Mouse (Mus musculus) hindbrain, postnatal 0 days (tissue): ENCODE results near the gene A930004D18Rik. TPM values are rescaled to one million over a fixed set of nuclear protein-coding genes. Genes with fewer than 3 reads are reported as not detected.

ENCODE experiments used
- ATAC-seq: fragments of 200-750 bp; cut with Nextera tagmentation; 2 replicates; pipeline ENCODE4 v1.8.0; 2017; ENCODE audit warnings: mild to moderate bottlenecking, moderate TSS enrichment, moderate library complexity
- DNase-seq: peaks from one replicate; pipeline ENCODE4 v3.0.0-alpha.2; 2015; ENCODE audit warnings: low spot score
- H3K27ac ChIP-seq: fragments of 300-500 bp; sonication (generic); 2 replicates; pipeline ENCODE4 v1.5.1; 2014; ENCODE audit warnings: mild to moderate bottlenecking
- H3K27me3 ChIP-seq: fragments of 300-500 bp; sonication (generic); 2 replicates; pipeline ENCODE4 v1.6.1; 2014; ENCODE audit warnings: low read length, mixed read lengths; ENCODE audit not compliant: insufficient read depth
- H3K36me3 ChIP-seq: fragments of 300-500 bp; sonication (generic); 2 replicates; pipeline ENCODE4 v1.6.1; 2014; ENCODE audit warnings: low read length, mixed read lengths; ENCODE audit not compliant: insufficient read depth
- H3K4me1 ChIP-seq: fragments of 300-500 bp; sonication (generic); 2 replicates; pipeline ENCODE4 v1.6.1; 2014; ENCODE audit warnings: antibody characterized with exemption, low read length, mixed read lengths; ENCODE audit not compliant: insufficient read depth
- H3K4me2 ChIP-seq: fragments of 300-500 bp; sonication (generic); 2 replicates; pipeline ENCODE4 v1.6.1; 2014; ENCODE audit warnings: low read depth, mild to moderate bottlenecking, low read length, moderate library complexity, mixed read lengths
- H3K4me3 ChIP-seq: fragments of 300-500 bp; sonication (generic); 2 replicates; pipeline ENCODE4 v1.5.1; 2014; ENCODE audit warnings: low read length
- H3K9ac ChIP-seq: fragments of 300-500 bp; sonication (generic); replicated peaks from 2 replicates; pipeline ENCODE4 v1.6.1; 2014; ENCODE audit warnings: mild to moderate bottlenecking, low read length, moderate library complexity, mixed read lengths
- H3K9me3 ChIP-seq: fragments of 300-500 bp; sonication (generic); 2 replicates; pipeline ENCODE4 v1.6.1; 2016; ENCODE audit warnings: low read length, mixed read lengths
- CTCF ChIP-seq: IDR thresholded peaks from 2 replicates; pipeline ENCODE4 v1.5.1; 2016; ENCODE audit warnings: antibody characterized with exemption, control low read depth, low read depth
- WGBS: fragments of 180-500 bp; shearing (Covaris S2); extraction: QIAGEN DNeasy Blood & Tissue Kit; methylation state at CpG from one replicate; pipeline ENCODE4 v1.1.7; 2014; 5-methylcytosine and 5-hydroxymethylcytosine counted together
- polyA plus RNA-seq: library from polyadenylated mRNA; unstranded; fragments of >200 nt; fragmentation: Nextera tagmentation; extraction: Ambion mirVana; gene quantifications from 2 replicates; pipeline ENCODE4 v1.2.1, GENCODE M21; 2015
- total RNA-seq: library from RNA; depleted of rRNA; stranded (reverse); fragments of >200 nt; gene quantifications from 2 replicates; pipeline ENCODE4 v1.2.3, GENCODE M21; 2014

A930004D18Rik gene
- total and polyA plus RNA-seq, 2 experiments from 2014 or later = 3.7 to 9.9 TPM

- Histone ChIP-seq H3K9ac (peak overlapping the region; percentile 99), H3K4me3 (peak overlapping the region; percentile 93), H3K36me3 (no peaks in the 10 kb centered on the region), H3K27me3 (no peaks in the 10 kb centered on the region), H3K9me3 (no peaks in the 10 kb centered on the region), H3K4me1 (peaks cover 23% of the 10 kb centered on the region), H3K27ac (peak overlapping the region; percentile 99; the same call in 1 of the 2 replicates), H3K4me2 (peak overlapping the region; percentile 84)
- DNase-seq (peak; percentile 35), ATAC-seq (no peak)
- 9% methylated on average over 6 of the region's 6 CpGs for WGBS
- TF ChIP-seq CTCF = no peak
These were observed 8.2 kb upstream of the A930004D18Rik start for GRCm38 (mm10) chr2:18045781-18046181.

GRCm38 (mm10) chr2:18045143-18045780, 7.7 kb upstream of the A930004D18Rik start:
- Histone ChIP-seq H3K27ac (peak overlapping the region; percentile 99; the same call in 1 of the 2 replicates), H3K4me3 (peak overlapping the region; percentile 93), H3K36me3 (no peaks in the 10 kb centered on the region), H3K4me2 (peak overlapping the region; percentile 84), H3K27me3 (no peaks in the 10 kb centered on the region), H3K4me1 (peaks cover 28% of the 10 kb centered on the region), H3K9me3 (no peaks in the 10 kb centered on the region), H3K9ac (peak overlapping the region; percentile 99)
- DNase-seq (peak; percentile 3), ATAC-seq (no peak)
- 6% methylated on average over 7 of the region's 7 CpGs for WGBS
- no peak for TF ChIP-seq CTCF

GRCm38 (mm10) chr2:18041199-18041885, 3.8 kb upstream of the A930004D18Rik start:
- Histone ChIP-seq H3K4me3 (peak overlapping the region; percentile 10; the same call in 1 of the 2 replicates), H3K4me2 (peak overlapping the region; percentile 84), H3K36me3 (no peaks in the 10 kb centered on the region), H3K4me1 (peaks cover 25% of the 10 kb centered on the region), H3K27me3 (no peaks in the 10 kb centered on the region), H3K27ac (peak overlapping the region; percentile 85), H3K9me3 (no peaks in the 10 kb centered on the region), H3K9ac (peak overlapping the region; percentile 52)
- 12% methylated on average over 14 of the region's 14 CpGs for WGBS
- TF ChIP-seq CTCF = no peak
- DNase-seq (peak; percentile 75), ATAC-seq (peak; percentile 83)

GRCm38 (mm10) chr2:18040347-18041160, 3.0 kb upstream of the A930004D18Rik start:
- peak overlapping the region; percentile 10; the same call in 1 of the 2 replicates for H3K4me3 ChIP-seq
- no peaks in the 10 kb centered on the region for H3K27me3 ChIP-seq
- WGBS = 23% methylated on average over 27 of the region's 27 CpGs
- H3K4me1 ChIP-seq = peaks cover 25% of the 10 kb centered on the region
- H3K9ac ChIP-seq = peak overlapping the region; percentile 52
- no peak for TF ChIP-seq CTCF
- no peaks in the 10 kb centered on the region for H3K36me3 ChIP-seq
- DNase-seq = peak; percentile 32
- H3K9me3 ChIP-seq = no peaks in the 10 kb centered on the region
- H3K4me2 ChIP-seq = peak overlapping the region; percentile 84
- peak; percentile 54 for ATAC-seq
- peak overlapping the region; percentile 85 for H3K27ac ChIP-seq

GRCm38 (mm10) chr2:18039566-18040290, 2.2 kb upstream of the A930004D18Rik start:
- whole genome bisulfite sequencing = 11% methylated on average over 46 of the region's 46 CpGs
- no peaks in the 10 kb centered on the region for H3K9me3 ChIP-seq
- DNase-seq = peak; percentile 69
- H3K27ac ChIP-seq = peak overlapping the region; percentile 85; the same call in 1 of the 2 replicates
- H3K36me3 ChIP-seq = no peaks in the 10 kb centered on the region
- TF ChIP-seq CTCF = no peak
- H3K4me3 ChIP-seq = peak overlapping the region; percentile 27
- peak overlapping the region; percentile 52 for H3K9ac ChIP-seq
- peak; percentile 71 for ATAC-seq
- peak overlapping the region; percentile 84 for H3K4me2 ChIP-seq
- H3K4me1 ChIP-seq = peaks cover 25% of the 10 kb centered on the region
- no peaks in the 10 kb centered on the region for H3K27me3 ChIP-seq

- TF ChIP-seq CTCF = no peak
- Histone ChIP-seq H3K9me3 (no peaks in the 10 kb centered on the region), H3K27me3 (no peaks in the 10 kb centered on the region), H3K36me3 (no peaks in the 10 kb centered on the region), H3K4me3 (peak overlapping the region; percentile 27; the same call in 1 of the 2 replicates), H3K4me1 (peaks cover 25% of the 10 kb centered on the region), H3K9ac (peak overlapping the region; percentile 52), H3K27ac (peak overlapping the region; percentile 85; the same call in 1 of the 2 replicates), H3K4me2 (peak overlapping the region; percentile 84)
- peak; percentile 46 for DNase-seq
- whole genome bisulfite sequencing = 47% methylated on average over 10 of the region's 10 CpGs
- no peak for ATAC-seq
These were observed 1.4 kb upstream of the A930004D18Rik start for GRCm38 (mm10) chr2:18038895-18039371.
